Mouse (Mus musculus) T-helper 1 cell (primary cell): ENCODE measurements around the gene Gsdma.
"Not testable (repeated sequence)": the region's sequence is repeated elsewhere in the genome, so short reads cannot be mapped to it uniquely, and the experiment has no call there.

ENCODE experiments used
- in situ Hi-C: fragments of 300-600 bp; cut with MboI, MseI; formaldehyde crosslinking; loops from one replicate; pipeline ENCODE4 v1.15.1; 2025; ENCODE audit warnings: high pct_unique_total_duplicates

The Gsdma gene

GRCm38 (mm10) chr11:98680023-98680422 is 15.9 kb downstream of the Gsdma start:
- in situ Hi-C loops: no loop called here

- in situ Hi-C loops: not testable (repeated sequence)
Measured at GRCm38 (mm10) chr11:98680595-98680994, 16.4 kb downstream of the Gsdma start.

GRCm38 (mm10) chr11:98681186-98681585 is 17.0 kb downstream of the Gsdma start:
- in situ Hi-C loops: no loop called here

GRCm38 (mm10) chr11:98681786-98682745 is 17.9 kb downstream of the Gsdma start, which contains the start of gene Psmd3:
TSS of gene Psmd3 (plus strand) at chr11:98682554.
- in situ Hi-C loops: no loop called here

- in situ Hi-C loops: no loop called here
Measured at GRCm38 (mm10) chr11:98682811-98683210, 18.7 kb downstream of the Gsdma start.

- in situ Hi-C loops: no loop called here
Measured at GRCm38 (mm10) chr11:98685642-98686041, 21.5 kb downstream of the Gsdma start.

GRCm38 (mm10) chr11:98686976-98687375 is 22.8 kb downstream of the Gsdma start:
- in situ Hi-C loops: no loop called here

GRCm38 (mm10) chr11:98688009-98688408 is 23.9 kb downstream of the Gsdma start:
- in situ Hi-C loops: no loop called here

GRCm38 (mm10) chr11:98693201-98693600 is 29.1 kb downstream of the Gsdma start:
- in situ Hi-C loops: loop anchor here (5.0 kb wide), 1 partner anchor 66 kb away; the partner anchor contains the start of genes Gm12355 and Gsdma3

- in situ Hi-C loops: loop anchor here (5.0 kb wide), 1 partner anchor 66 kb away; the partner anchor contains the start of genes Gm12355 and Gsdma3
Measured at GRCm38 (mm10) chr11:98693746-98694145, 29.6 kb downstream of the Gsdma start.

GRCm38 (mm10) chr11:98694301-98694700 is 30.1 kb downstream of the Gsdma start:
- in situ Hi-C loops: loop anchor here (5.0 kb wide), 1 partner anchor 67 kb away; the partner anchor contains the start of genes Gm12355 and Gsdma3

GRCm38 (mm10) chr11:98695408-98695807 is 31.3 kb downstream of the Gsdma start:
- in situ Hi-C loops: no loop called here

GRCm38 (mm10) chr11:98696454-98697216 is 32.5 kb downstream of the Gsdma start:
- in situ Hi-C loops: no loop called here

GRCm38 (mm10) chr11:98697225-98697624 is 33.1 kb downstream of the Gsdma start:
- in situ Hi-C loops: no loop called here

- in situ Hi-C loops: no loop called here
Measured at GRCm38 (mm10) chr11:98698849-98699640, 34.9 kb downstream of the Gsdma start.

GRCm38 (mm10) chr11:98699911-98700310 is 35.8 kb downstream of the Gsdma start:
- in situ Hi-C loops: loop anchor here (5.0 kb wide), 1 partner anchor 77 kb away; the partner anchor contains the start of gene Nr1d1

GRCm38 (mm10) chr11:98701213-98701670 is 37.1 kb downstream of the Gsdma start, which contains the start of gene Csf3:
TSS of gene Csf3 (plus strand) at chr11:98701263.
- in situ Hi-C loops: loop anchor here (5.0 kb wide), 1 partner anchor 76 kb away; the partner anchor contains the start of gene Nr1d1

GRCm38 (mm10) chr11:98702323-98702722 is 38.2 kb downstream of the Gsdma start:
- in situ Hi-C loops: loop anchor here (5.0 kb wide), 1 partner anchor 75 kb away; the partner anchor contains the start of gene Nr1d1

GRCm38 (mm10) chr11:98705021-98705420 is 40.9 kb downstream of the Gsdma start:
- in situ Hi-C loops: no loop called here

GRCm38 (mm10) chr11:98707401-98708281 is 43.5 kb downstream of the Gsdma start:
- in situ Hi-C loops: no loop called here
